Mouse (Mus musculus) left cerebral cortex, adult 9 months (tissue): ENCODE measurements at regions not wholly inside any gene's neighbourhood (a gene's known extent, or its start where the extent isn't known, plus 50 kb on each side); places are given as distances from the start of the nearest gene placed in this dataset.
A peak's percentile ranks its signal among the peaks of the same experiment; 100 is the strongest.

Experiments used
- DNase-seq, 2 experiments: peaks; one replicate each; pipeline ENCODE4 v3.0.0; 2022; ENCODE audit warnings: low spot score in 2 of 2

DNA sequence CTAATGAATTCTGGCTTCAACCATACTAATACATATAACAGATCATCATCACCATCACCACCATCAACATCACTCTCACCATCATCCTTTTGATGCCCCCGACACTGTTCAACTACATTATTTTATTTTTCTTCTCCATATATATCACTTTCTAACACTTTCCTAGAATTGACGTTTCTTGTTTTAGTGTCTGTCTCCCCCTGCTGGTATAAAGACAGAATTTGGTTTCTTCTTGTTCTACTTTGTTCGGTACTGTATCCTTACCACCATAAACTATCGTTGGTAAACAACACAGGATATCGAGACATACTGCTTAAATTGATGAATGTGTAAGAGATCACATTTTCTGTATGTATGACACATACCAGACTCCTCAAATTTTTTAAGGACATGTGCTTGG lies 92.5 kb upstream of the Tab3 start:
- no peak for DNase-seq

GRCm38 (mm10) chrX:85496943-85497342 lies 76.9 kb upstream of the Tab3 start:
- peak in 1 of 2 experiments; percentile 19 for DNase-seq
